Mouse (Mus musculus) MN1 (cell line): ENCODE data around the gene A030005K14Rik.

Experiments used
- DNase-seq: peaks from one replicate; pipeline ENCODE4 v3.0.0-alpha.2; 2016; ENCODE audit warnings: low spot score

The A030005K14Rik gene

GRCm38 (mm10) chr1:83059278-83059677 is at the start of gene A030005K14Rik:
Gene A030005K14Rik, minus strand, starts transcription at chr1:83059378.
- DNase-seq, result no peak

- DNase-seq, result no peak
Observed at GRCm38 (mm10) chr1:83107410-83107978, 48.3 kb upstream of the A030005K14Rik start.

- no peak for DNase-seq
Observed at GRCm38 (mm10) chr1:83105464-83105863, 46.3 kb upstream of the A030005K14Rik start.

DNA sequence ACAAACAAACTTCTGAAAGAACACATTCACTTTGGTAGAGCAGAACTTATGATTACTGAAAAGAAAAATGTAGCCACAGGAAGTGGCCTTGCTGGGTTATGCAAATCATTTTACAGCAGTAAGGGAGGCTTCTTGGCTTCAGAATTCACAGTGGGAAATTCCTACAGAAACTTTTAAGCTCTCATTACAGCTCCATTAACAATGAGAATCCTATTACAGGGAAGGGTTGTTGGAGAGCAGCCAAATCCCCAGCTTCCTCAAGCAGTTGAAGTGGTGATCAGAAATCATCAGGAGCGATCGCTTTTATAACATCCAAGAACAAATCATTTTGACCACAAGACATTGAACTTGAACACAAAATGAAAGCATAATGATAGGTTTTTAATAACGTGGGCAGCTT is 42.7 kb upstream of the A030005K14Rik start:
- no peak for DNase-seq

DNA sequence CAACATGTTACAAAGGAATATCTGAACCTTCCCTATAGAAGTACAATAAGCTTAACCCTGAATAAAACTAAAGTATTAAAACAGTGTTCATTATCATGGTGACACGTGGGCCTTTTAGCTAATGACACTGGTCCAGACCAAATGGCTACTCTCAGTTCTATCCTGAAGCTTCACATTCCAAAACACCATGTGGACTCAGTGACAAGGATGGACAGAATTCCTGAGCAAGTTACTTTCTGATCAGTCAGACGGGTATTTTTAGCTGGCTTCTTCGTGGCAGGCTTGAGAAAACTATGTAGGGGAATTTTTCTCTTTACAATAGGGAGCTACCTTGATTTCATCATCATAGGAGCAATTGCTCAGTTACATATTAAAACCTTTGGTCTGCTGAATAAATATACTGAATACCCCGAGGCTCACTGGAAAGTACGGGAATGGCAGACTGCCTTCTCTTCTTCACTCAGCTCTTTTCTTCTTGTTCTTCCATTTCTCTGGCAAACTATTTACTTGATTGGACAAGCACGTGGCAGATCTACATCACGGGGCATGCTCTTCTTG is 40.5 kb upstream of the A030005K14Rik start:
- no peak for DNase-seq

- DNase-seq, result no peak
Observed at GRCm38 (mm10) chr1:83099160-83099559, 40.0 kb upstream of the A030005K14Rik start.

GRCm38 (mm10) chr1:83096935-83097334 is 37.8 kb upstream of the A030005K14Rik start:
- no peak for DNase-seq

GRCm38 (mm10) chr1:83091268-83091667 is 32.1 kb upstream of the A030005K14Rik start:
- no peak for DNase-seq

GRCm38 (mm10) chr1:83084790-83085189 is 25.6 kb upstream of the A030005K14Rik start:
- no peak for DNase-seq

- DNase-seq, result no peak
Observed at GRCm38 (mm10) chr1:83077016-83077415, 17.8 kb upstream of the A030005K14Rik start.

- DNase-seq, result peak; percentile 22
Observed at GRCm38 (mm10) chr1:83076190-83076917, 17.2 kb upstream of the A030005K14Rik start.

GRCm38 (mm10) chr1:83075526-83076189 is 16.5 kb upstream of the A030005K14Rik start:
- no peak for DNase-seq

GRCm38 (mm10) chr1:83067205-83067604 is 8.0 kb upstream of the A030005K14Rik start:
- DNase-seq, result no peak

- DNase-seq, result no peak
Observed at GRCm38 (mm10) chr1:83066577-83066976, 7.4 kb upstream of the A030005K14Rik start.

- DNase-seq, result peak; percentile 7
Observed at GRCm38 (mm10) chr1:83064851-83065250, 5.7 kb upstream of the A030005K14Rik start.

GRCm38 (mm10) chr1:83060643-83061042 is 1.5 kb upstream of the A030005K14Rik start, which contains the start of gene Krtap28-13:
Gene Krtap28-13, plus strand, starts transcription at chr1:83060930.
- DNase-seq, result no peak

- no peak for DNase-seq
Observed at GRCm38 (mm10) chr1:83058481-83058880, 697 bp downstream of the A030005K14Rik start.

DNA sequence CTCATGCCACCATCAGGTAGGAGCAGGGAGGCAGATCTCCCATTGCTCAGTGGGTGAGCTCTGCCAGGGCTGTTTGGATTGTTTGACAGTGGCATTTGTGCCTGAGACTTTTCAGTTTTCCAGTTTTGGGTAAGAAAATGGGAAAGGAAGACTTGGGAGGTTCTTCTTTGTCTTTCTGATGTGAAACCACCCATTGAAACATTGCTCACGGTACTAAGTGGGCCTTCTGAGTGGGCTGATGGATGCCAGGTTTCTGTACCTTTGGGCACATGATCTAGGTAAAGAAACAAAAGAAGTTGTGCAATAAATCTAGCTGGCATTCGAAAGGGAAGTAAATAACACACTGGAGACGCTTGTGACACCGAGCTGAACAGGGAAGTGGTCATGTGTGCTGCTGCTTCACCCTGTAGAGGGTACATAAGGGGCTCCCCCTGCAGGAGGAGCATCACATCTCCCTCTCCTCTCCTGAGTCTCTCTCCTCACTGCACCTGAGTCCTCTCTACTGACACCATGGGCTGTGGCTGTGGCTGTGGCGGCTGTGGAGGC is 14.2 kb downstream of the A030005K14Rik start, which contains the start of gene Gm47969:
Gm47969 (plus strand) TSS at position 51 of the 546 bp plus-strand sequence.
- no peak for DNase-seq

GRCm38 (mm10) chr1:83042380-83042779 is 16.8 kb downstream of the A030005K14Rik start, which contains the start of gene Krtap28-10:
Gene Krtap28-10, minus strand, starts transcription at chr1:83042480.
- DNase-seq, result no peak

GRCm38 (mm10) chr1:83039080-83039479 is 20.1 kb downstream of the A030005K14Rik start:
- DNase-seq, result no peak

DNA sequence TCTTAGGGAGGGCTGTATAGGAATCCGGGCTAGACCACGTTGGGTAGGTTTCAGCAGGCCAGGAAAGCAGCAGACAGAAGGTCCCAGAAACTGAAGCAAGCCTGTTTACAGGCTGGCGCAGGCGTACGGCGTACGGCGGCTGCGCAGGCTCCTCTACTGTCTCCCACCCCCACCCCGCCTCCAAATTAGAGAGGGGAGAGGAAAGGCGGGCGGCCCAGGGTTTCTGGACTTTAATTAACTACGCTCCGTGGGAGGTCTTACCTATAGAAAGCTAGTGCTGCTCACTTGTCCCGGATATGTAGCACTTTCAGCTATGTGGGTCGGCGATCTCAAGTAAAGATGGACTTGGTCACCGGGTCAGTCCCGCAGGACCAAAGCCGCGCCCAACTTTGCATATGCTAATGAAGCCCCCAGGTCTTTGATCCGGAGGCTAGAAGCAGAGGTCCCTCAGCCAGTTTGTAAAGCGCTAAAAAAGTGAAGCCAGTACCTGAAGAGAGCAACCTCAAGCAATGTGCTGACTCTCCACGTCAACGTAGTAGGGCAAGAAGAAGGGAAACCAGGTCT is 21.0 kb downstream of the A030005K14Rik start, which contains the start of gene Slc19a3:
Slc19a3 (minus strand) TSS at position 340 of the 564 bp plus-strand sequence.
- no peak for DNase-seq
